Mouse (Mus musculus) heart, embryonic 16.5 days (tissue): ENCODE measurements at regions not wholly inside any gene's neighbourhood (a gene's known extent, or its start where the extent isn't known, plus 50 kb on each side); places are given as distances from the start of the nearest gene placed in this dataset.

Source experiments
- ATAC-seq: fragments of 200-750 bp; cut with Nextera tagmentation; replicated peaks from 2 replicates; pipeline ENCODE4 v1.8.0; 2017; ENCODE audit warnings: moderate number of reproducible peaks; ENCODE audit not compliant: insufficient read depth, low FRiP score; ENCODE audit errors: extremely low read depth
- H3K27ac ChIP-seq: fragments of 300-500 bp; sonication (generic); 2 replicates; pipeline ENCODE4 v1.5.1; 2014; ENCODE audit warnings: mild to moderate bottlenecking, low read length, control low read depth, moderate library complexity
- H3K27me3 ChIP-seq: fragments of 300-500 bp; sonication (generic); 2 replicates; pipeline ENCODE4 v1.6.1; 2014; ENCODE audit warnings: low read length, mixed read lengths; ENCODE audit not compliant: control insufficient read depth, insufficient read depth
- H3K36me3 ChIP-seq: fragments of 300-500 bp; sonication (generic); 2 replicates; pipeline ENCODE4 v1.6.1; 2014; ENCODE audit not compliant: control insufficient read depth, insufficient read depth
- H3K4me1 ChIP-seq: fragments of 300-500 bp; sonication (generic); 2 replicates; pipeline ENCODE4 v1.6.1; 2014; ENCODE audit warnings: low read length, mixed read lengths; ENCODE audit not compliant: control insufficient read depth, insufficient read depth
- H3K4me2 ChIP-seq: fragments of 300-500 bp; sonication (generic); 2 replicates; pipeline ENCODE4 v1.6.1; 2014; ENCODE audit warnings: low read depth, mild to moderate bottlenecking, control low read depth, low read length
- H3K4me3 ChIP-seq: fragments of 300-500 bp; sonication (generic); 2 replicates; pipeline ENCODE4 v1.5.1; 2014; ENCODE audit warnings: mild to moderate bottlenecking, control low read depth, low read length
- H3K9ac ChIP-seq: fragments of 300-500 bp; sonication (generic); 2 replicates; pipeline ENCODE4 v1.6.1; 2014; ENCODE audit warnings: low read length, control low read depth
- H3K9me3 ChIP-seq: fragments of 300-500 bp; sonication (generic); replicated peaks from 2 replicates; pipeline ENCODE4 v1.6.1; 2016; ENCODE audit warnings: low read length; ENCODE audit not compliant: control insufficient read depth
- WGBS: fragments of 180-500 bp; shearing (Covaris S2); extraction: QIAGEN DNeasy Blood & Tissue Kit; methylation state at CpG from one replicate; pipeline ENCODE4 v1.1.7; 2014; 5-methylcytosine and 5-hydroxymethylcytosine counted together

GRCm38 (mm10) chr16:78121668-78122067 lies 179.6 kb upstream of the Cxadr start:
- Histone ChIP-seq H3K27me3 (no peaks in the 10 kb centered on the region), H3K4me3 (no peak overlapping the region), H3K27ac (no peak overlapping the region), H3K4me2 (no peak overlapping the region), H3K4me1 (no peaks in the 10 kb centered on the region), H3K36me3 (no peaks in the 10 kb centered on the region), H3K9me3 (0 out of 2 replicates have a peak, but pooled peaks cover 3% of the 10 kb centered on the region), H3K9ac (no peak overlapping the region)
- no peak for ATAC-seq
- 56% methylated on average over 1 of the region's 1 CpGs for WGBS

GRCm38 (mm10) chr16:78120346-78120899 lies 180.9 kb upstream of the Cxadr start:
- H3K9me3 ChIP-seq: 0 out of 2 replicates have a peak, but pooled peaks cover 3% of the 10 kb centered on the region
- WGBS: 72% methylated on average over 2 of the region's 2 CpGs
- H3K9ac ChIP-seq: no peak overlapping the region
- no peak overlapping the region for H3K4me3 ChIP-seq
- H3K4me1 ChIP-seq: no peaks in the 10 kb centered on the region
- H3K27ac ChIP-seq: no peak overlapping the region
- no peaks in the 10 kb centered on the region for H3K27me3 ChIP-seq
- H3K4me2 ChIP-seq: no peak overlapping the region
- ATAC-seq: no peak
- H3K36me3 ChIP-seq: no peaks in the 10 kb centered on the region

- H3K4me2 ChIP-seq: no peak overlapping the region
- H3K4me1 ChIP-seq: no peaks in the 10 kb centered on the region
- no peaks in the 10 kb centered on the region for H3K9me3 ChIP-seq
- no peaks in the 10 kb centered on the region for H3K36me3 ChIP-seq
- H3K9ac ChIP-seq: no peak overlapping the region
- no peak for ATAC-seq
- no peak overlapping the region for H3K27ac ChIP-seq
- H3K4me3 ChIP-seq: no peak overlapping the region
- H3K27me3 ChIP-seq: no peaks in the 10 kb centered on the region
Measured at GRCm38 (mm10) chr16:78104246-78104645, 197.0 kb upstream of the Cxadr start.

- no peak overlapping the region for H3K9ac ChIP-seq
- no peak for ATAC-seq
- H3K27me3 ChIP-seq: no peaks in the 10 kb centered on the region
- 46% methylated on average over 14 of the region's 14 CpGs for WGBS
- H3K9me3 ChIP-seq: no peaks in the 10 kb centered on the region
- H3K4me1 ChIP-seq: no peaks in the 10 kb centered on the region
- H3K4me3 ChIP-seq: peak overlapping the region; percentile 34
- H3K36me3 ChIP-seq: no peaks in the 10 kb centered on the region
- no peak overlapping the region for H3K27ac ChIP-seq
- peak overlapping the region; percentile 59 for H3K4me2 ChIP-seq
Measured at GRCm38 (mm10) chr16:78101415-78102326, 199.6 kb upstream of the Cxadr start.

GRCm38 (mm10) chr16:78099842-78100241 lies 201.4 kb upstream of the Cxadr start:
- no peak for ATAC-seq
- Histone ChIP-seq H3K4me3 (no peak overlapping the region), H3K9me3 (no peaks in the 10 kb centered on the region), H3K4me1 (no peaks in the 10 kb centered on the region), H3K27ac (no peak overlapping the region), H3K36me3 (no peaks in the 10 kb centered on the region), H3K9ac (no peak overlapping the region), H3K27me3 (no peaks in the 10 kb centered on the region), H3K4me2 (no peak overlapping the region)
- WGBS: 76% methylated on average over 2 of the region's 2 CpGs

- H3K36me3 ChIP-seq: no peaks in the 10 kb centered on the region
- H3K9me3 ChIP-seq: no peaks in the 10 kb centered on the region
- no peaks in the 10 kb centered on the region for H3K27me3 ChIP-seq
- H3K4me2 ChIP-seq: no peak overlapping the region
- no peaks in the 10 kb centered on the region for H3K4me1 ChIP-seq
- H3K4me3 ChIP-seq: no peak overlapping the region
- no peak for ATAC-seq
- H3K9ac ChIP-seq: no peak overlapping the region
- H3K27ac ChIP-seq: no peak overlapping the region
- 71% methylated on average over 6 of the region's 6 CpGs for WGBS
Measured at GRCm38 (mm10) chr16:78099114-78099513, 202.2 kb upstream of the Cxadr start.

- Histone ChIP-seq H3K4me2 (no peak overlapping the region), H3K9ac (no peak overlapping the region), H3K4me1 (no peaks in the 10 kb centered on the region), H3K27me3 (no peaks in the 10 kb centered on the region), H3K27ac (no peak overlapping the region), H3K4me3 (no peak overlapping the region), H3K36me3 (no peaks in the 10 kb centered on the region), H3K9me3 (no peaks in the 10 kb centered on the region)
- ATAC-seq: no peak
- WGBS: 71% methylated on average over 6 of the region's 6 CpGs
Measured at GRCm38 (mm10) chr16:78098555-78098954, 202.7 kb upstream of the Cxadr start.

- no peak overlapping the region for H3K27ac ChIP-seq
- H3K36me3 ChIP-seq: no peaks in the 10 kb centered on the region
- no peaks in the 10 kb centered on the region for H3K9me3 ChIP-seq
- no peak overlapping the region for H3K4me3 ChIP-seq
- H3K4me1 ChIP-seq: no peaks in the 10 kb centered on the region
- 47% methylated on average over 1 of the region's 1 CpGs for WGBS
- no peak overlapping the region for H3K9ac ChIP-seq
- no peak for ATAC-seq
- no peak overlapping the region for H3K4me2 ChIP-seq
- no peaks in the 10 kb centered on the region for H3K27me3 ChIP-seq
Measured at GRCm38 (mm10) chr16:78096571-78096970, 204.7 kb upstream of the Cxadr start.

- no peaks in the 10 kb centered on the region for H3K4me1 ChIP-seq
- H3K9me3 ChIP-seq: no peaks in the 10 kb centered on the region
- ATAC-seq: no peak
- no peaks in the 10 kb centered on the region for H3K27me3 ChIP-seq
- 76% methylated on average over 3 of the region's 3 CpGs for WGBS
- H3K4me2 ChIP-seq: no peak overlapping the region
- no peaks in the 10 kb centered on the region for H3K36me3 ChIP-seq
- no peak overlapping the region for H3K9ac ChIP-seq
- no peak overlapping the region for H3K4me3 ChIP-seq
- H3K27ac ChIP-seq: no peak overlapping the region
Measured at GRCm38 (mm10) chr16:78090155-78090554, 211.1 kb upstream of the Cxadr start.
